Mouse (Mus musculus): ENCODE results near the gene Nudt9.

- no peak for TF ChIP-seq CTCF (IDR thresholded peaks at IDR 0.05; ENCODE audit: low read depth)
- TF ChIP-seq EP300 (optimal IDR thresholded peaks at IDR 0.05) = no peak
Observed at GRCm38 (mm10) chr5:104011419-104011818, 34.7 kb upstream of the Nudt9 start.

Measured in stomach, postnatal 0 days (tissue).